Mouse (Mus musculus) brain, embryonic 14.5 days (tissue): ENCODE measurements around the gene Aspg.

ENCODE experiments used
- CTCF ChIP-seq: fragments of 200-500 bp; IDR thresholded peaks from 2 replicates; pipeline ENCODE4 v1.5.1; 2012; ENCODE audit warnings: inconsistent platforms, mild to moderate bottlenecking, moderate library complexity, borderline replicate concordance; ENCODE audit not compliant: insufficient read depth, insufficient read length; ENCODE audit errors: extremely low read depth
- POLR2A ChIP-seq: fragments of 200-500 bp; IDR thresholded peaks from 2 replicates; pipeline ENCODE4 v1.6.1; 2012; ENCODE audit warnings: mild to moderate bottlenecking, inconsistent platforms, borderline replicate concordance; ENCODE audit not compliant: poor library complexity, insufficient read depth, insufficient read length, severe bottlenecking; ENCODE audit errors: extremely low read depth

DNA sequence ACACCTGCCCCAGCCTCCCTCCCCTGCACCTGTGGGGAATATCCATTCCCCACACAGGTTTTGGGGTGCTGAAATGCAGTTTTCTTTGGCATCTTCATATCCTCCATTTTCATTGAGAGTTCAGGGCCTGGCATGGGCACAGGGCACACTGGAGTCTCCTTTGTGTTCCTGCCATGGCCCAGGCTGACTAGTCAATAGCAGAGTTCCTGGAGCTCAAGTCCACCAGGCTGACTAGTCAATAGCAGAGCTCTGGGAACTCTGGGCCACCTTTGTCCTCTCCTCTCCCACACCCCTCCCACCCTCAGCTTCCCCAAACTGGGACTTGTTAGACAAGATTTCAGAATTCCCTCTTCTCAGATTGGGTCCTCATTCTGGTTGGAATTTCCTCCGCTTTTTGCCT lies 65.2 kb downstream of the Aspg start:
- TF ChIP-seq POLR2A (no peak), CTCF (no peak)
